Mouse (Mus musculus) adipocyte (in vitro differentiated cells): ENCODE measurements around the gene Gm14322.
"Not testable (repeated sequence)": the region's sequence is repeated elsewhere in the genome, so short reads cannot be mapped to it uniquely, and the experiment has no call there.

Experiments used
- DNase-seq: peaks from one replicate; pipeline ENCODE4 v3.0.0-alpha.2; 2016; ENCODE audit warnings: low spot score

Gm14322 gene

DNA sequence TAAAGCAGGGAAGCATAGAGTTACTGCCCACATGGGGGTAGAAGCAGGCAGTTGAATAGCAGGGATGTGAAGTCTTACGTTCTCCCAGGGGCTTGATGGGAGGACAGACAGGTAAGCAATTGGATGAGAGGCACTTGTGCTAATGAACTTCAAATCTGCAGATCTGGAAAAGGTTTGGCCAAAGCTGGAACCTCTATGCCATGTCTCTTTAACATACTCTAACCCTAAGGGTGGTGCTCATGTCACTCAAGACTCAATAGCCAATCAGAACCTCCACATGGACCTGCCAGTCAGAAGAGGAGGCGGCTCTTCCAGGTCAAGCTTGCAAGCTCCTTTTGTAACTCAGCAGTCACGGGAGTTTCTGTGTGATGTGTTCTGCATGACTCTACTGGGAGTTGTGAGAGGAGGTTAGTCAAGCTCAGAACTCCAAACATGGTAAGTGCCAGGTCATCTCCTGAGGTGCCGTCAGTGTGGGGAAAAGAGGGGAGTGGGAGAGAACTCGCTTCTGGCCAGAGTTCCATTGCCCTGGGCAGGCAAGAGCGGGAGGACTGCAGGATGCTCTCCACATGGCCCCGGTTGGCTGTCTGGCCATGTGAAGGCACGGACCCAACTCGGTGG, at the start of gene Gm14322:
TSS of gene Gm14322 (plus strand) at position 348 of the 618 bp plus-strand sequence.
- DNase-seq = peak; percentile 65

DNA sequence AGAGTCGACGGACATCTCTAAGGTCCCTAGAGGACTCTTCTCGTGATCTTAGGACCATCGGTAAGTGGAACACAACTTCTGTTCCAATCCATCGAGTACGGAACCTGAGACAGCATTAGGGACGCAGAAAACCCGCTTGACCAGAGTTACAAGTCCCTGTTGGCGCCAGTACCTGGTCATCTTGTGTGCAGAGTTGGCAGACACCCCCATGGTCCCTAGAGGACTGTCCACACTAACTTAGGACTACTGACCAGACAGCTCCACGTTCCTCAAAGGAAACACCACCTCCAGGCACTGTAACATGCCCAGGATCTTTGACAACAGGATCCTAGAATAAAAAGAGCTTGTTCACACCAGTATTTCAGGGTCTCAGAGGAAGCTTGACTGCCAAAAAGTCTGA, 17.6 kb upstream of the Gm14322 start:
- DNase-seq = peak; percentile 2

DNA sequence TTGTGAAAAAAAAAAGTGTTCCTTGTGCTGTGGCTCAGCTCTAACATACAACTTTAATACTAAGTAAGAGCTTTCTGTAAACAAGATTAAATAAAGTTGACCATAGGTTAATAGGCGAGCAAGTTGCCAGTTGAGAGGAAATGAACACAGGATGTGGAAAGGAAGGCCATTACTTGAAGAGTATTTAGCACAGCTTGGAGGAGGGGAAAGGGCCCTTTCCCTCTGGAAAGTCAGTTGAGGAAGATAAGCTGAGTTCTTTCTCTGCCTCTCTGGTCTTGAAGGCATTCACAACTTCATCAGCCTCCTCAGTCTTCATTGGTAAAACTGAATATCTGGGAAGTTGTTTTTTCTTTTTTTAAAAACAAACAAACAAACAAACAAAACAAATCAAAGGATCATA, 28.3 kb downstream of the Gm14322 start:
- DNase-seq = not testable (repeated sequence)

DNA sequence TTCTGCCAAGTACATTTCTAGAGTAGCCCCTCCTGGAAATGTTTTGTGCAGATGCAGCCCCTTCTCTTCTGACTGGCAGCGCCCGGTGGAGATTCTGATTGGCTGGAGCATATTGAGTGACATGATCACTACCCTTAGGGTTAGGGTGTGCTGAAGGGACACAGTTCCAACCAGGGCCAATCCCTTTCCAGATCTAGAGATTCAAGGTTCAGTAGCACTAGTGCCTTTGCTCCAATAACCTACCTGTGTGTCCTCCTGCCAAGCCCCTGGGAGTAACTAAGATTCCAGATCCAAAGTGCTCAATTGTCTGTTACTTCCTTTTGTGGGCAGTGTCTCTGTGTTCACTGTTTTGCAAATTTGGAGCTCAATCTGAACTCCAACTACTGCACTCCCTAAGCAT, 47.1 kb downstream of the Gm14322 start:
- not testable (repeated sequence) for DNase-seq
